Mouse (Mus musculus) cerebellum, postnatal 4 days (tissue): Measurements from ENCODE around the gene Ablim1.

ENCODE experiments used
- DNase-seq, 2 experiments: peaks; one replicate each; pipeline ENCODE4 v3.0.0; 2022; ENCODE audit warnings: low spot score in 2 of 2, mixed read lengths in 1 of 2

Gene Ablim1

DNA sequence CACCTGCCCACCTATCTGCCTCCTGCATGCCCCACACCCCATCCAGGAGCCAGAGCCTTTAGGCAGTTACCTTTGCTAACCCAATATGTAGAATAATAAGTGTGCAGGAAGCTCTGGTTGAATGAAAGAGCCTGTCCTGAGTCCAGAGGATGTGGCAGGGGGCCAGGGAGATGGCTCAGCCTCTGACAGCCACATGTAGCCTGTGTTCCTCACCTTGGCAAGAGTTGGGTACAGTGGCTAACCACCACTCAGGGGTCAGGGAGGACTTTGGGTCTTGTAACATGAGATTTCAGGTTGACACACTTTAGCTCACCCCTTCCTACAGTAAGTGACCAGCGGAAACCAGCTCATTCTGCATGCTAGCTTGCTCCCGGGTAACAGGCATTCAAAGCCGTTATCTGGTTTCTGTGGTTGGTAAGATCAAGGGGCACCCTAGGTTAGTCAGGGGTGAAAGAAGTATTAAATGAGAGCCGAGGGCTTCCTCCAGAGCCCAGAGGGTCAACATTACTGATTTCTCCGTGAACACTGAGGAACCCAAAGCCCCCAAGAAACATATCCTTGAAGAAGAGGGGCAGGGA, 210.5 kb downstream of the Ablim1 start:
- DNase-seq, result no peak

DNA sequence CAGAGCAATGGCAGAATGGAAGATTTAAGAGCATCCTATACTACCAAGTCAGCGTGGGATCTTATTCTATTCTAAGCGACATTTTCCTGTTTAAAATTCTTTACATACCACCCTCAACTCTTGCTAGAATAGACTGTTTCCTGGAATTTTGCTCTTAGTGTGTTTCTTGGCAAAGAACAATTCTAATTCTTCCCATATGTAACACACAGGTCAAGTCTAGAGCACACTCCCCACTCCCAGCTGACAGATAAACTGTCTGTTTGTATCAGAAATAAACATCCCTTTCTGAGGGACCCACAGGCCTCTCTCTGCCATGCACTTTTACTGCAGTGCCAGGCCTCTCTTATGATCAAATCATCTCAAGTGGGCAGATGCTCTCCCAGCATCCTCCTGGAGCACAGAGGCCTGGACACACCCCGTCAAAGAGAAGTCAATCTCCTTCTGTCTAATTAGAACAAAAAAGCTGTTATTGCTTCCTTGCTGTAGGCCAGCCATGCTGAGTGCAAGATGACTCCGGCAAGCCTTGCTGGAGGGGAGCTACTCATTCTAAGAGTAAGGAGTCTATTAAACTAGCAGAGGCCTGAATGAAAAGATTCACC, 211.3 kb downstream of the Ablim1 start:
- no peak for DNase-seq

DNA sequence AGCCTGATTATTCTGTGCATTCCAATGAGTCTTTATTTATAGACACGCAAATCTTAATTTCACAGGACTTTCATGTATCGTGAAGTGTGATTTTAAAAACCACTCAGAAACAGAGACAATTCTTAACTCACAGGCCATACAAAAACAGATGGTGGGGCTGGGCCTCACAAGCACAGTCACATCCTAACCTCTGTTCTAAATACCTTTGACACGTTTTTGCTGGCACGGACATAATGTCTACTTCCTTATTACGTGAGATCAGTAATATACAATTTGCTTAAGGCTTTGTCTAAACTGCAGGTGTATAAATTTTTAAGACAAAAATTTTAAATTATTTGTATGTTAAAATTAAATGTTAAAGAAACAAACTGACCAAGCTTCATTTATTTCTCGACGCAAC, 212.7 kb downstream of the Ablim1 start:
- DNase-seq, result no peak

DNA sequence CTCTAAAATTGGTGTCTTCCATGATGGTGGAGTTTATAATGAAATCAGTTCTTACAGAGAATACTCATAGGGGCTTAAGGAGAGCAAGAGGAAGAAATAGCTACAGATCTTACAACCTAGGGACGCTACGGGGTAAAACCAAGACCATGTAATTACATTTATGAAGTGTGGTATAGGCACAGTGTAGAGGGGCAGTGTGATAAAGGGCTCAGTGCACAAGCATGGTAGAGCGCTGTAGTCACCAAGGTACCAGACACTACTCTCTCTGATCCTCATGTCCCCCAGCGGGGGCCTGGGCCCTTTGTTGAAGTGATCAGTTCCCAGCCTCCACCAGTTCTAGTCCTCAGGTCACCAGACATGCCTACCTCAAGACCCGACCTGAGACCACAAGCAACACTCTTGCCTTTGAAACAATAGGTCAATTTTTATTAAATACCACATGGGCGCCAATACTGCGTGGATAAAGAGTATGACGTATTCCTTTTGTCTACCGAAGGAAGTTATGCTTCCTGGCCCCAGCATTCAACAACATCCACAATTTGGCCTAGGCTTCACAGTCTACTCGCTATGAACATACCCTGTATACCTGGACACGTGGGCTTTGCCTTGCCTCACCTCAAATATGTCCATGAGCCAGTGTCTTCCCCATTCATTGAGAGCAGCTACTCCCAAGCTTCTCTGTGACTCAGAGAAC, 213.8 kb downstream of the Ablim1 start:
- DNase-seq, result no peak

DNA sequence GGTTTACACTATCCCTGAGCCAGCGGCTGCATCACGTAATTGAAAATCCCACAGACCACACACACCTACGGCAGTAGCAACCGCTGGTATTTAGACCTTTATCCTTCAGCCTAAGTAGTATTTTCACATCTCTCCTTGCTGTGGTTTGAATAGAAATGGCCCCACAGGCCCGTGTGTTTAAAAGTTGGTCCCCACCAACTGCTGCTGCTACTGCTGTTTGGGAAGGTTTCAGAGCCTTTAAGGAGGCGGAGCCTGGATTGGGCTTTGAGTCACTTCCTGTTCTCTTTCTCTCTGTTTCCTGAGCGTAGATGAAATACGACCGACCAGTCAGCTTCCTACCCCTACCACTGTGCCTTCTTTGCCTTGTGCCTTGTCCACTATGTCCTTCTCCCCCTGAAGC, 214.7 kb downstream of the Ablim1 start:
- no peak for DNase-seq

DNA sequence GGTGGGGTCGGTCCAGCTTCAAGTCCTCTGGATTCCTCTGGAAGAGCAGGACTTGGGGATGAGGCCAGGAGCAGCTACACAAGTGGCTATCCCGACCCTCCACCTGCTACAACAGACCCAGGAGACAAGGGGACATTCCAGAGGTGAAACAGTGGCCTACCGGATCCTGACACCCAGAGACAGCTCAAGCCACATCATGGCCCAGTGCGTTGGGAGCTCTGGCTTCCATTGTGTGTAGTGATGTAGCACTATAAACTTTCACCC, 215.7 kb downstream of the Ablim1 start:
- DNase-seq, result no peak

DNA sequence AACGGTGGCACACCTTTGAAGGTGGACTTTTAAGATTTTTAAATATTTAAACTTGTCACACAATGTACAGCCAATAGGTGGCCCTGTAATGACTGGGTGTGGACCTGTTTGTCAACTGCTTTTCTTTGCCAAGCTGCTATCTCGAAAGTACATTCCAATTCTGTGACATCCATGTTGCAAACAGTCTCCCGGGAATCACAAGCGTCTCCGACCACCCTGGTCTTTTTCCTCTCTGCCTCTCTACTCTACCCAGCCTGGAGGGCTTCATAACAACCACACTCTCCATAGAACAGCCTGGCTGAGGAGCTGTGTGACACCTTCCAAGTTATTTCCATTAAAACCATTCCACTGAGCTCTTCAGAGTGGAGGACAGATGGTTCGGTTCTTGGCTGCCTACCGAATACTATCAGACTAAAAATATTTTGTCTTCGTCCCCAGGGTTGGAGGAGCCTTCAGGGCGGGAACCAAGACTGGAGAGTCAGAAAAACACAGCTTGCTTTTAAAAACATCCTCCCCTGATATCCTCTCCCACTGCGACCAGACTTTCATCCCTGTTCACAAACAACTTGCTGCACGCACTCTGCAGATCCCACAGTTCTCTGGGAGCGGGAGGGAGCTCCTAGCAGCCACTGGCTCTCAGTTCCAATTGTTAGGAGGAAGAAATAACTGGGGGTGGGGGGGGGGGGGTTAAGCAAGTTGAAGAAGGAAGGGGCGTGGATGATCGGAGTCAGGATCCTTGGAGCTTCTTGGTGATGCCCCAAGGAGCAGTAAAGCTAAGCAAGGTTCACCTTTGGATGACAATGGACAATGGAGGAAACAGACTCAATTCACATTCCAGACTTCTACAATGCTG, 216.3 kb downstream of the Ablim1 start:
- no peak for DNase-seq

DNA sequence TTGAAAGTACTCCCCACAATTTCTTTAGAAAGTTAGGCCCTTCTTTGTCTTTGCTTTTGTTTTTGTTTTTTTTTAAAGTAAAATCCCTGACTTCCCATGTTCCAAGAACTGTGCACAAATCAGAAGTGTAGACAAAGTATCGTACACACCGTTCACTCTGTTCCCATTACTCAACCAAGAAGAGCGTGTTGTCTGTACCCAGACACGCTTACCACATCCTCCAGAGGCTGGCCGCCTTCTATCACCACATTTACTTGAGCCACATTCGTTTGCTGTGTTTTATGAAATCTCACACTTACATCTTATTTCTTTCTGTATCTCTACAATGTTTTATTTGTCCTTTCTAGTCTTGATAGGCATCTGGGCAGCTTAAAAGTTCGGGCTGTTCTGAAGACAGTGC, 219.4 kb downstream of the Ablim1 start:
- no peak for DNase-seq

DNA sequence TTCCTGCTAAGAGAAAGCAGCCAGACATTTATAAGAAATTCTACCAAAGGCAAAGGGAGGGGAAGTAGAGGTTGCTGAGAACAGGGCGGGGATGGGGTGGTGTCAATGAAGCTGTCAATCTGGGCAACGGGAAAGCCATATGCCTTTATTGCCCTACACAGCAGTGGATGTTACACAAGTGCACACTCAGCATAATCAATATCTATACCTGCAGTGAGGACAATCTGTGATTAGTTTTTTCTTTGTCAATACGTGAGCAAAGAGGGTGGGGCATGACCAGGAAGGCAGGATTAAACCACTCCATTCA, 221.1 kb downstream of the Ablim1 start:
- DNase-seq, result no peak

DNA sequence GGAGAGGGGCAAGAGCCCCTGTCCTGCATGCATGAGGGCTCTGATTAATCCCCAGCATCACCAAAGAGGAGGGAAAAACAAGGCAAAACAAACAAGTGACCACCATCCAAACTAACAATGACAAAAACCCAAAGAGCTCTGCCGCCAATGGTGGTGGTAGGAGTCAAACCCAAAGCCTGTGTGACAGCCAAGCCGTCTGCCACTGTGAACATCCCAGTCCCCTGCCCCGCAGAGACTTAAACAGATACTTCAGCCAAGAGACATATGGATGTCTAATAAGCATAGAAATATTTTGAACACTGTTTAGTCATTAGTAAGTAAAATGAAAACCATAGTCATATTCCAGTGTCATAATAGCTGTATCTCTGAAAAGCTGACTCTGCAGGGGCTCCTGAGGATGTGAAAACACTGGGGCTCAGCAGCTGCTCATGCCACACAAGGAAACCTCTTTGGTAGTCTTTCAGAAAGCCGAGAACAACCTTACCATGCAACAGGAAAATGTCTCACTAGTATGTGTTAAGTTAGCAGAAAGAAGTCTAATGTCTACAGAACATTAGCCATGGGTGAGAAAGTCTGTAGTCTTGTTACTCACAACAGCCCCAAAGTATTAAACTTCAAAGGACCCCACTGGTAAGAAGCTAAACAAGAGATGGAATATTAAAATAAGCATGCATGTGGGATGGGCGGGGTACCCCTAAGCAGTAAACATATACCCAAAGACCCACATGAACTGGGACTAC, 221.6 kb downstream of the Ablim1 start:
- DNase-seq, result no peak

DNA sequence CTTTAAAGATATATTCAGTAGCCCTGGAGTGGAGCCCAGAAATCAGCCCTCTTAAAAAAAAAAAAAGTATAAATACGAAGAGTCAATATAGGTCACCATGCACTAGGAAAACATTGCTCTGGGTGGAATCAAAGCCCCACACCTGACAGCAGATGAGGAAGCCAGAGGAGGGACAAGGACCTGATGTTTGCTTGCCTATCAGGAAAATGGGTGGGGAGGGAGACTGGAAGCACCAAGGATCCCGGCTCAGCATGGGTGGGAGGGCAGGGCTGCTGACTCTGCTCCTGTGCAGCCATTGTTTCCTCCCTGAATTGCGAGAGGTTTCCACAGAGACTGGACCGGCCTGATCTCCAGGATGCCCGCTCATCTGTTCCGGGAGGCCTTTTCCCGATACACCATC, 223.4 kb downstream of the Ablim1 start:
- no peak for DNase-seq

DNA sequence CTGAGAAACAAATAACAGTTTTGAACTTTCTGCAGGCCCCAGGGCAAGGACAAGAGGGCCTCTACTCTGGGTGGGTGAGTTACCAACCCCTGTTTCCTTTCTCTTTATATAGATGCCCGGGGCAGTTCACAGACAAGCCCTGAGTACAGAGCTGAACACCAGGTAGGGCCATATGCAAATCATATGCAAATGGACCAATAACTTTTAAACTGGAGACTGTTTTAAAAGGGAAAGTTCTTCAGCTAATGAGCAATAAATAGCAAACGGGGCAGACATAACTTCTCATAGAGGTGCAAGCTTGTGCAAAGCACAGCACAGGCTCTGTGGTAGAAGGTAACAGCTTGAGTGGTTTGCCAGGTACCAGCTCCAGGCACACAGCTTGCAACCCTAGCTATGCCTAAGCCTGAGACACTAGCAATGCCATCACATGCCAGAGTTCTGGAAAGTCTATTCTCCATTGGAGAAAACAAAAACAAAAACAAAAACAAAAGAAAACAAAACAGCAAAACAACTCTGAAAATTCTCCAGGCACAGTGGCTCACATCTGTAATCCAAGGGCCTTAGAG, 225.8 kb downstream of the Ablim1 start:
- DNase-seq, result no peak

DNA sequence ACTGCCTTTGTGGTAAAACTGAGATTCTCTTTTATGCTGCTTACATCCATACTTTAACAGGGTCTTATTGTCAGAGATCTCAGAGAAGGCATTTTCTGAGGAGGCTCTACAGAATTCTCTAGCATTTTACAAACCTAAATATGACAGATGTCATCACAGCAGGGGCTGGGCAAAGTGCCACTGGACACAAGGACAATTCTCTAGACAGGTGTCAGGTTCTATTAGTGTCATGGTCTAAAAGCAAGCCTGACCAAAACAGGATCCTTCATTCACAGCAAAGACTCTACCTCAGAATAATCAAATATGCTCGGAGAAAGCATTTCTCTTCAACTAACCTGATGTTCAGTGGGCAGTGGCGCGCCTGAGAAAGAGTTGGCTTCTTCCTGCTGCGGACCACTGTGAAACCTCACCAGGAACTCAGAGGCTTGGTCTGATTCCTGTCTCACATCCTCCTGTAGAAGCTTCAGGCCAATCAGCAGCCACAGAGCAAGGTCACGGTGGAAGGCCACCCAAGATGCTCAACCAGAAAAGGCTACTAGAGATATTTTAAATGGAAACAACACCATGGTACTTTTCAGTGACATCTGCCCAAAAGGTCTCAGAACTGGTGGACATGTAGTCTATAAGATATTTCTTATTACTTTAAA, 230.1 kb downstream of the Ablim1 start:
- DNase-seq, result peak in 1 of 2 experiments; percentile 88

DNA sequence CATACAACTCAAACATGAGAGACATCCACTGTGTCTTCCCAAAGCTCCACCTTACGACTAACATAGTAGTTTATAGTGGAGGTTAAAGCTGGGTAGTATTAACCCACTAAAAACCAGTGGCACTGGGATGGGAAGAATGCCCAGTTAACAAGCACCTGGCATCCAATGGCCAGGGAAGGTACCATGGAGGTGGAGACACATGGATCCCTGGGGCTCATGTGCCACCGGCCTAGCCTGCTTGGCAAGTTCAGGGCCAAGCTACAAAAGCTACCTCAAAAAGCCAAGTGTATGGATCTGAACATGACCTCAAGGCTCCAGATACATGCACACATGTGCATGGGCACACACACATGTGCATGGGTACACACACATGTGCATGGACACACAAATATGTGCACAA, 230.8 kb downstream of the Ablim1 start:
- no peak for DNase-seq

DNA sequence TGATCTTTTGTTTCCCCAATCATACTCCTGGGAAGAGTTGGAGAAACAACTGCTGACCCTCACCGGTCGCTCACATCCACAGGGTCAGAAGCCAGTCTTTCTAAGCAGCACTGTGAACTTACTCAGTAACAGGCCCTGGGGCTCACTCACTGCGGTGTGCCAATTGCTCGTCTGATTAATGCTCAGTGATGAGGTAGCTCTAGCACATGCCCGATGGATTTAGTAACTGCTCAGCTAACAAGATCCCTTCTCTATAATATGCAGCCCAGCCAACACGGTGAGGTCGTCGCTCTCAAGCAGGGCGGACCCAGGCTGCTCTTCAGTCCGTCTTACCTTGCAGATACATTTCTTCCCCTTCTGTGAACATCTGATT, 231.6 kb downstream of the Ablim1 start:
- DNase-seq, result no peak

DNA sequence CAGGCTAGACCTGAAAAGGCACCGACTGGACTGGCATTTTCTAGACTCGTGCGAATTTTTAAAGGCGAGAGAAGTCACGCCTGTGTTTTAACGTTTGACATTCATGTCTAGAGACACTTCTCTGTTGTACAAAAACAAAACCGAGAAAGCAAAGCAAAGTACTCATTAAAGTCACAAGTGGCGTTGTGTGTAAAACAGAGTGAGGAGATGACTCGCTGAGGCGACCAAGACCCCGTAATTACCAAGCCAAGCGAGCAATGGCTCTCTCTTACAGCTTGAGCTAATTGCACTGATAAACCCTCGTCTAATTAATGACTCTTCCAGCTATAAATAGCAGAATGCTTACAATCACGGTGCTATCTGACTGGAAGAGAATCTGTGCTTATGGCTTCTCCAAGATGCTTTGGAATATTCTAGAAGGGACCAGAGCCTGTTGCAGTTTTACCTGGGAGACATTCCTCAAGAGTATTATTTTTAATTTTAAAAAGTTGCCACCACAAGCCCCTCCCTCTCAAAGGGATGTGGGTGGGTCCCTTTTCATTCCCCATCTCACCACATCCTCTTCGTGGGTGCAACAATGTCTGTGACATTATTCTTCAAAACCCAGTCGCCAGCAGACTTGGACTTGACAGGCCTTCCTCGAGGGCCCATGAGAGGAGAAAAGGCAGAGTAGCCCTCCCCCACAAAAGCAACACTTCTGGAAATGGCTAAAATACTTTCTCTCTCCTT, 232.1 kb downstream of the Ablim1 start:
- DNase-seq, result no peak

DNA sequence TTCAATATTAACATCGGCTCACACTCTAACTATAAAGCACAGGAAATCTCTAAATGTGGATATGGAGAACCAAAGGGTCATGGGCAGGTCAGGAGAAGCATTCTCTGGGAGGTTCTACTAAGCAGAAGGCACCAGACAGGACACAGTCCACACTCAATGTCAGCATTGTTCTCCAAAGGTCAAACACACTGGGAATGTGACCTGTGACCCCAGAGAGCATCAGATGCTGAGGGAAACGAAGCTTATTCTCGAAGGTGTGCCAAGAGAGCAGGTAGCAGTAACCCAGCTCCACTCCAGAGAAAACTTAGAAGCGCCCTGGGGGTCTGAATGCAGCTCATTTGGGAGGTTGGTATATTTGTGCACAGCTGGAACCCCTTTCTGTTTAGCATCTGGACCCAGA, 233.2 kb downstream of the Ablim1 start:
- DNase-seq, result no peak

DNA sequence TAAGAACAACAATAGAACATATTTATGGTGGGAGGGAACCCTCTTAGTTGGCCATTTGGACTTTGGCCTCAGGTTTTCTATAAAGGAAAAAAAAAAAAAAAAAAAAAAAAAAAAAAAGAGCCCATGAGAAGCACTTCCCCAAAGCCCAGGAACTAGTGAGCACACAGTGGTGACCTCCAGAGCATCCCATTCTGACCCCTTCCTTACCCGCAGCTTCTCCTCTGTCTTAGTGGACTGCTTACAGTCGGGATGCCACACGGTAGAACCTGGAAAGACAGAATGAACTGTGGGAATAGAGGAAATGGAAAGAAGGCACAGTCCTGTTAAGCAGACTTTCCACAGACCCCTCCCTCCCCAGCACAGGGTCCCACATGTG, 235.1 kb downstream of the Ablim1 start:
- DNase-seq, result no peak

DNA sequence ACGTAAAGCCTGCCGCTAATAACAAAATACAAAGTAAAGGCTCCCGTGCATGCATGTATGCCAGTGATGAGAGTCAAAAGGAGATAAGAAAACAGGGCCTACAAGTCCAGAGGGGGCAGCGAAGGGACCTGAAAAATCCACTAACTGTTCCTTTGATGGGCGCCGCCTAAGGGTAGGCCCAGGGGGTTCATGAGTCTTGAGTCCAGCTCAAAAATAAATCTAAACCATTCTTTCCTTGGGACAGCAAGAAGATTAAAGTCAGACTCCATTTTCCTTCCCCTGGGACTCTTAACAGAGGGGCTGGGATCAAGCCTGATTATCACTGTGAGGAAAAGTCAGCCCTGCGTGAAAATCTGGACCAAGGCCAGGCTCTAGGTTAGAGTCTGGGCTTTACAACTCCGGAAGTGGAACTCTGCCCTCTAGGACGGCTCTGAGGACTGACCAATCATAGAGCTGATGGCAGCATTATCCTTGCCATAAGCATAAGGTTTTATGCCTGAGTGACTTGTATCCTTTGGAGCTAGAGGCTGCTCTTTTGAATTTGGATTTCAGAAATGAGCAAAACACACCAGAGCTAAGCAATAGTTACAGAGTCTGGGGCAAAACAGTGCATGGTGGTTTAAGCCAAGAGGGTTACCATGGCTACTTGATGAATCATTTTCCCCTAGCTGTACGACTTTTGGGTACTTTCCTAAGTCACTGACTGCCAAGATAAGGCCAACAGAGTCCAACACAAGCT, 235.7 kb downstream of the Ablim1 start:
- peak in 1 of 2 experiments; percentile 47 for DNase-seq
